Comparison of ENCODE assay signal across 9 mouse cellular contexts in the genomic region with DNA sequence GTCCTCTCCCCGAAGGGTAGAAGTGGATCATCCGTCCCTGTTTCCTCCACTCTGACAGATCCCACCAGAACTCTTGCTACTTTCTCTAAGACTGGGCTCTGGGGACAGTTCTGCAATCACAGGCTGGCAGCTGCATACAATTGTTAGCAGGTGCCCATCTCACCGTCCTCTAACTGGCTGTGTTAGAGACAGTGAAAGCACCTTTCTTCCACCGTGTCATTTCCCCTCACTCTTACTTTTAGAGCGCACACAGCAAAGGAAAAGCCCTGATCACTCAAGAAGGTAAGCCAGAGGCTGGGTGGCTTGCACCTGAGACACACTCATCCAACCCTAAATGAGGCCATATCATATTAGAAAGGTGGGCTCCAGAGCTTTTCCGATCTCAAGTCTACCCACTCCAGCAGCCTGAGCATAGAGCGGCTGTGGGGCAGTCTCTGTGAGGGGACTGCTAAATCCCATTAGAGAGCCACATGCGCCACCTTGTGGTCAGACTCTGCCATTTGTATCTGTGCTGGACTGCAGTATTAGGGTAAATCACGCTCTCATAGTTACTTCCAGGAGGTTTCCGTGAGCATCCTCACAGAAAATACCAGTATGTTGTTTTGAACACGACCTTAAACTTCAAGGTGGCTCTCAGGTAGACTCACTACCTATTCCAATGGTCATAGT. TPM values are rescaled to one million over a fixed set of nuclear protein-coding genes. Genes with fewer than 3 reads are reported as not detected.
DNase-seq lines count a peak whose midpoint lies in the region; ATAC-seq and TF ChIP-seq lines count a peak whose summit lies in the region.
"Had no signal": no experiment of that assay in that cellular context is flagged by ENCODE, and none has a peak within 500 bp of the region (broad histone marks: within the 10 kb centered on the region; RNA-seq: fewer than 3 reads in every experiment).

No protein-coding gene starts in this region.

- peaks cover 13% of the 10 kb centered on the region for H3K27me3 ChIP-seq in E14TG2a.4 (ENCODE audit: insufficient read depth, low read length)
- H3K27me3 ChIP-seq in forebrain, embryonic 14.5 days (replicated peaks; ENCODE audit: control insufficient read depth, insufficient read depth, low read length): no peaks in the 10 kb centered on the region
- H3K27me3 ChIP-seq in liver, postnatal 0 days (ENCODE audit: insufficient read depth, low read length): 0 out of 2 replicates have a peak, but pooled peaks cover 4% of the 10 kb centered on the region
- peaks cover 4% of the 10 kb centered on the region; the same call in 1 of the 2 replicates for H3K27me3 ChIP-seq in neural tube, embryonic 15.5 days (replicated peaks)

- intact Hi-C loops in heart, postnatal 14 days (cut with DNase I): loop anchor here (1.0 to 5.0 kb wide), 3 partner anchors 316 to 580 kb away; no protein-coding TSS in a partner anchor

- H3K9me3 ChIP-seq in E14TG2a.4 (ENCODE audit: low read length): no peaks in the 10 kb centered on the region
- H3K9me3 ChIP-seq in forebrain, embryonic 14.5 days (replicated peaks; ENCODE audit: control insufficient read depth, low read length): no peaks in the 10 kb centered on the region
- H3K9me3 ChIP-seq in liver, postnatal 0 days (ENCODE audit: low read length): no peaks in the 10 kb centered on the region
- H3K9me3 ChIP-seq in neural tube, embryonic 15.5 days (replicated peaks): no peaks in the 10 kb centered on the region

- peak; percentile 53 for DNase-seq in c-Kit-positive CD71-positive TER-119-positive erythroid progenitor cells, embryonic 14.5 days (ENCODE audit: low spot score)
- peak; percentile 96 for DNase-seq in forebrain, embryonic 14.5 days (ENCODE audit: low spot score)
- DNase-seq in heart, postnatal 14 days: peak; percentile 87 to 92
- DNase-seq in large intestine, adult 2 months (ENCODE audit: low read depth, low spot score): peak; percentile 22
- DNase-seq in liver, postnatal 0 days: peak; percentile 87
- peak; percentile 95 for DNase-seq in testis, postnatal 10 days (ENCODE audit: low spot score)

- TF ChIP-seq CTCF in E14TG2a.4 (conservative IDR thresholded peaks at IDR 0.05; ENCODE audit: low read length): peak; percentile 76
- TF ChIP-seq CTCF in liver, postnatal 0 days (IDR thresholded peaks at IDR 0.05; ENCODE audit: low read depth): peak; percentile 88

- peak overlapping the region; percentile 28 for H3K4me2 ChIP-seq in forebrain, embryonic 14.5 days (ENCODE audit: low read length)
- peak overlapping the region; percentile 62 for H3K4me2 ChIP-seq in liver, postnatal 0 days (ENCODE audit: low read depth, low read length)
- H3K4me2 ChIP-seq in neural tube, embryonic 15.5 days: peak overlapping the region; percentile 48

- peaks cover 19% of the 10 kb centered on the region for H3K4me1 ChIP-seq in E14TG2a.4 (replicated peaks; ENCODE audit: low read depth, low read length)
- H3K4me1 ChIP-seq in forebrain, embryonic 14.5 days (ENCODE audit: control insufficient read depth, insufficient read depth, low read length): no peaks in the 10 kb centered on the region
- no peaks in the 10 kb centered on the region for H3K4me1 ChIP-seq in liver, postnatal 0 days (ENCODE audit: insufficient read depth)
- peaks cover 5% of the 10 kb centered on the region for H3K4me1 ChIP-seq in neural tube, embryonic 15.5 days

- H3K36me3 ChIP-seq in E14TG2a.4 (ENCODE audit: insufficient read depth, low read length): no peaks in the 10 kb centered on the region
- no peaks in the 10 kb centered on the region for H3K36me3 ChIP-seq in forebrain, embryonic 14.5 days (ENCODE audit: control insufficient read depth, insufficient read depth, low read length)
- H3K36me3 ChIP-seq in liver, postnatal 0 days (replicated peaks; ENCODE audit: insufficient read depth, low read length): no peaks in the 10 kb centered on the region
- H3K36me3 ChIP-seq in neural tube, embryonic 15.5 days: no peaks in the 10 kb centered on the region

- no peak overlapping the region for H3K4me3 ChIP-seq in E14TG2a.4 (replicated peaks; ENCODE audit: low read length)
- no peak overlapping the region for H3K4me3 ChIP-seq in forebrain, embryonic 14.5 days (ENCODE audit: low read depth, low read length)
- peak overlapping the region; percentile 29; the same call in 1 of the 2 replicates for H3K4me3 ChIP-seq in liver, postnatal 0 days (ENCODE audit: low read depth, low read length)
- H3K4me3 ChIP-seq in neural tube, embryonic 15.5 days (replicated peaks): no peak overlapping the region

- H3K9ac ChIP-seq in forebrain, embryonic 14.5 days (ENCODE audit: low read length): no peak overlapping the region
- no peak overlapping the region for H3K9ac ChIP-seq in liver, postnatal 0 days (replicated peaks)
- H3K9ac ChIP-seq in neural tube, embryonic 15.5 days (replicated peaks): no peak overlapping the region

- H3K27ac ChIP-seq in forebrain, embryonic 14.5 days (ENCODE audit: low read depth, low read length): no peak overlapping the region
- H3K27ac ChIP-seq in liver, postnatal 0 days (ENCODE audit: low read depth): no peak overlapping the region
- no peak overlapping the region for H3K27ac ChIP-seq in neural tube, embryonic 15.5 days (replicated peaks)
- H3K27ac ChIP-seq: macrophage had no signal

- WGBS in forebrain, embryonic 14.5 days: 25% methylated on average over 11 of the region's 11 CpGs
- 22% methylated on average over 11 of the region's 11 CpGs for WGBS in large intestine, adult 2 months
- WGBS in liver, postnatal 0 days (ENCODE audit: insufficient replicate concordance): 17% methylated on average over 11 of the region's 11 CpGs
- 27% methylated on average over 11 of the region's 11 CpGs for WGBS in neural tube, embryonic 15.5 days

- no peak for TF ChIP-seq EP300 in liver, postnatal 0 days (IDR thresholded peaks at IDR 0.05; ENCODE audit: low read depth)

- peak; percentile 98 for ATAC-seq in forebrain, embryonic 14.5 days
- ATAC-seq in liver, postnatal 0 days: peak; percentile 74
- peak; percentile 96 for ATAC-seq in neural tube, embryonic 15.5 days (ENCODE audit: low FRiP score)

RNA-seq across cellular contexts. Expression of a gene that starts 27.8 kb away (rescaled TPM):
- 0.36 and 0.63 TPM in 2 replicates for polyA plus RNA-seq in forebrain, embryonic 14.5 days (2014; fragmentation: Nextera tagmentation; extraction: Ambion mirVana)
- total RNA-seq in heart, postnatal 14 days (2021): under 1 TPM; 0.22 to 0.33 TPM
- polyA plus RNA-seq in large intestine, adult 2 months (2012; rRNA removed): 0.81 and 0.95 TPM in 2 replicates
- polyA plus RNA-seq in liver, postnatal 0 days (2015; fragmentation: Nextera tagmentation; extraction: Ambion mirVana): 0.08 TPM in 1 of 2 replicates, not detected in the other
- polyA plus RNA-seq in neural tube, embryonic 15.5 days (2015; fragmentation: Nextera tagmentation; extraction: Ambion mirVana): 2.1 and 2.3 TPM in 2 replicates
- polyA plus RNA-seq: macrophage had no signal

RNA-seq across cellular contexts. Expression of a gene that starts 30.2 kb away (rescaled TPM):
- not detected in 2 replicates for polyA plus RNA-seq in forebrain, embryonic 14.5 days (2014; fragmentation: Nextera tagmentation; extraction: Ambion mirVana)
- total RNA-seq in heart, postnatal 14 days (2021): not detected
- not detected in 2 replicates for polyA plus RNA-seq in large intestine, adult 2 months (2012; rRNA removed)
- polyA plus RNA-seq in liver, postnatal 0 days (2015; fragmentation: Nextera tagmentation; extraction: Ambion mirVana): not detected in 2 replicates
- not detected in 2 replicates for polyA plus RNA-seq in neural tube, embryonic 15.5 days (2015; fragmentation: Nextera tagmentation; extraction: Ambion mirVana)
- polyA plus RNA-seq: macrophage had no signal

Comparison
In these comparisons a context has a peak if more than half of its experiments do, and no peak if none do; other contexts are left out.
1. DNase-seq: peak in every context shown above with its lines; median percentile 96 in forebrain, embryonic 14.5 days; 95 in testis, postnatal 10 days; 90 in heart, postnatal 14 days; 87 in liver, postnatal 0 days; 53 in c-Kit-positive CD71-positive TER-119-positive erythroid progenitor cells, embryonic 14.5 days; 22 in large intestine, adult 2 months.